Mouse (Mus musculus) limb, embryonic 14.5 days (tissue): ENCODE measurements at regions not wholly inside any gene's neighbourhood (a gene's known extent, or its start where the extent isn't known, plus 50 kb on each side); places are given as distances from the start of the nearest gene placed in this dataset.

Source experiments
- ATAC-seq: fragments of 200-750 bp; cut with Nextera tagmentation; 2 replicates; pipeline ENCODE4 v1.8.0; 2017; ENCODE audit warnings: low read depth, moderate number of reproducible peaks, moderate TSS enrichment; ENCODE audit not compliant: low FRiP score
- DNase-seq: peaks from one replicate; pipeline ENCODE4 v3.0.0-alpha.2; 2015; ENCODE audit warnings: low spot score
- H3K27ac ChIP-seq: fragments of 300-500 bp; sonication (generic); replicated peaks from 2 replicates; pipeline ENCODE4 v1.5.1; 2014; ENCODE audit warnings: low read depth, mild to moderate bottlenecking, low read length, moderate library complexity, mixed read lengths
- H3K27me3 ChIP-seq: fragments of 300-500 bp; sonication (generic); 2 replicates; pipeline ENCODE4 v1.6.1; 2014; ENCODE audit warnings: low read length, mixed read lengths; ENCODE audit not compliant: control insufficient read depth, insufficient read depth
- H3K36me3 ChIP-seq: fragments of 300-500 bp; sonication (generic); 2 replicates; pipeline ENCODE4 v1.6.1; 2014; ENCODE audit warnings: mild to moderate bottlenecking, low read length, moderate library complexity, mixed read lengths; ENCODE audit not compliant: control insufficient read depth, insufficient read depth
- H3K4me1 ChIP-seq: fragments of 300-500 bp; sonication (generic); 2 replicates; pipeline ENCODE4 v1.6.1; 2014; ENCODE audit warnings: antibody characterized with exemption, low read length, mixed read lengths; ENCODE audit not compliant: control insufficient read depth, insufficient read depth
- H3K4me2 ChIP-seq: fragments of 300-500 bp; sonication (generic); replicated peaks from 2 replicates; pipeline ENCODE4 v1.6.1; 2014; ENCODE audit warnings: low read depth, mild to moderate bottlenecking, low read length, moderate library complexity; ENCODE audit not compliant: severe bottlenecking
- H3K4me3 ChIP-seq: fragments of 300-500 bp; sonication (generic); replicated peaks from 2 replicates; pipeline ENCODE4 v1.5.1; 2014; ENCODE audit warnings: low read length
- H3K9ac ChIP-seq: fragments of 300-500 bp; sonication (generic); 2 replicates; pipeline ENCODE4 v1.6.1; 2014; ENCODE audit warnings: mild to moderate bottlenecking, low read depth, low read length, moderate library complexity; ENCODE audit not compliant: severe bottlenecking
- H3K9me3 ChIP-seq: fragments of 300-500 bp; sonication (generic); 2 replicates; pipeline ENCODE4 v1.6.1; 2016; ENCODE audit warnings: low read length; ENCODE audit not compliant: control insufficient read depth
- POLR2A ChIP-seq: fragments of 200-500 bp; IDR thresholded peaks from 2 replicates; pipeline ENCODE4 v1.8.0; 2012; ENCODE audit warnings: inconsistent platforms, mild to moderate bottlenecking, moderate library complexity, borderline replicate concordance; ENCODE audit not compliant: insufficient read depth, insufficient read length; ENCODE audit errors: extremely low read depth
- WGBS: fragments of 180-500 bp; shearing (Covaris S2); extraction: QIAGEN DNeasy Blood & Tissue Kit; methylation state at CpG from one replicate; pipeline ENCODE4 v1.1.7; 2014; 5-methylcytosine and 5-hydroxymethylcytosine counted together

- TF ChIP-seq POLR2A, result no peak
- no peak overlapping the region for H3K27ac ChIP-seq
- H3K4me3 ChIP-seq, result no peak overlapping the region
- no peaks in the 10 kb centered on the region for H3K27me3 ChIP-seq
- ATAC-seq (no peak), DNase-seq (no peak)
- no peak overlapping the region for H3K9ac ChIP-seq
- no peak overlapping the region for H3K4me2 ChIP-seq
- peaks cover 10% of the 10 kb centered on the region for H3K4me1 ChIP-seq
- 88% methylated on average over 7 of the region's 7 CpGs for WGBS
- peaks cover 5% of the 10 kb centered on the region; the same call in 1 of the 2 replicates for H3K9me3 ChIP-seq
- no peaks in the 10 kb centered on the region for H3K36me3 ChIP-seq
Measured at GRCm38 (mm10) chr17:45235401-45235800, 198.1 kb downstream of the Cdc5l start.

- Histone ChIP-seq H3K4me3 (no peak overlapping the region), H3K27ac (no peak overlapping the region), H3K4me1 (peaks cover 10% of the 10 kb centered on the region; the same call in 1 of the 2 replicates), H3K9ac (no peak overlapping the region), H3K9me3 (peaks cover 5% of the 10 kb centered on the region; the same call in 1 of the 2 replicates), H3K4me2 (no peak overlapping the region), H3K36me3 (no peaks in the 10 kb centered on the region), H3K27me3 (no peaks in the 10 kb centered on the region)
- DNase-seq (no peak), ATAC-seq (no peak)
- TF ChIP-seq POLR2A, result no peak
- 46% methylated on average over 5 of the region's 5 CpGs for WGBS
Measured at GRCm38 (mm10) chr17:45232874-45233273, 200.7 kb downstream of the Cdc5l start.

- H3K9ac ChIP-seq, result no peak overlapping the region
- no peak overlapping the region for H3K4me2 ChIP-seq
- peaks cover 12% of the 10 kb centered on the region for H3K4me1 ChIP-seq
- H3K4me3 ChIP-seq, result no peak overlapping the region
- WGBS, result 0% methylated on average over 1 of the region's 1 CpGs
- H3K36me3 ChIP-seq, result no peaks in the 10 kb centered on the region
- ATAC-seq, result no peak
- DNase-seq, result no peak
- no peaks in the 10 kb centered on the region for H3K9me3 ChIP-seq
- TF ChIP-seq POLR2A, result no peak
- H3K27me3 ChIP-seq, result no peaks in the 10 kb centered on the region
- H3K27ac ChIP-seq, result no peak overlapping the region
Measured at GRCm38 (mm10) chr17:45227190-45227589, 206.3 kb downstream of the Cdc5l start.

- 29% methylated on average over 6 of the region's 6 CpGs for WGBS
- Histone ChIP-seq H3K9me3 (no peaks in the 10 kb centered on the region), H3K4me3 (no peak overlapping the region), H3K4me2 (no peak overlapping the region), H3K4me1 (peaks cover 12% of the 10 kb centered on the region), H3K27me3 (no peaks in the 10 kb centered on the region), H3K36me3 (no peaks in the 10 kb centered on the region), H3K27ac (no peak overlapping the region), H3K9ac (no peak overlapping the region)
- ATAC-seq (no peak), DNase-seq (no peak)
- no peak for TF ChIP-seq POLR2A
Measured at GRCm38 (mm10) chr17:45226486-45226885, 207.1 kb downstream of the Cdc5l start.

GRCm38 (mm10) chr17:45221625-45222024 is 211.9 kb downstream of the Cdc5l start:
- DNase-seq, result no peak
- ATAC-seq, result no peak

GRCm38 (mm10) chr17:45217126-45217525 is 216.4 kb downstream of the Cdc5l start:
- peaks cover 13% of the 10 kb centered on the region for H3K4me1 ChIP-seq
- no peaks in the 10 kb centered on the region for H3K36me3 ChIP-seq
- no peak; the same call in 1 of the 2 replicates for ATAC-seq
- H3K27ac ChIP-seq, result no peak overlapping the region
- no peaks in the 10 kb centered on the region for H3K9me3 ChIP-seq
- no peak overlapping the region for H3K4me2 ChIP-seq
- 95% methylated on average over 5 of the region's 5 CpGs for WGBS
- no peak overlapping the region for H3K4me3 ChIP-seq
- no peak for DNase-seq
- 0 out of 2 replicates have a peak, but pooled peaks cover 4% of the 10 kb centered on the region for H3K27me3 ChIP-seq
- TF ChIP-seq POLR2A, result no peak
- no peak overlapping the region for H3K9ac ChIP-seq

More at GRCm38 (mm10) chr17:45221625-45222024, 211.9 kb downstream of the Cdc5l start:
- no peak for TF ChIP-seq POLR2A
- no peak overlapping the region for H3K4me2 ChIP-seq
- H3K4me1 ChIP-seq, result peaks cover 7% of the 10 kb centered on the region
- 70% methylated on average over 10 of the region's 10 CpGs for WGBS
- H3K4me3 ChIP-seq, result no peak overlapping the region
- no peak overlapping the region for H3K27ac ChIP-seq
- H3K36me3 ChIP-seq, result no peaks in the 10 kb centered on the region
- no peaks in the 10 kb centered on the region for H3K9me3 ChIP-seq
- no peak overlapping the region for H3K9ac ChIP-seq
- H3K27me3 ChIP-seq, result 0 out of 2 replicates have a peak, but pooled peaks cover 4% of the 10 kb centered on the region
